Comparison of ENCODE assay signal across 20 mouse cellular contexts in genomic region chr7:74184661-74185060, GRCm38 (mm10).
DNase-seq lines count a peak whose midpoint lies in the region; ATAC-seq lines count a peak whose summit lies in the region.
"Had no signal": no experiment of that assay in that cellular context is flagged by ENCODE, and none has a peak within 500 bp of the region (broad histone marks: within the 10 kb centered on the region; RNA-seq: fewer than 3 reads in every experiment).

No protein-coding gene starts in this region.

- no peaks in the 10 kb centered on the region for H3K4me1 ChIP-seq in heart, embryonic 11.5 days (ENCODE audit: control insufficient read depth, insufficient read depth, low read length)
- H3K4me1 ChIP-seq: embryonic facial prominence, embryonic 13.5 days; embryonic facial prominence, embryonic 15.5 days; forebrain, embryonic 10.5 days; forebrain, embryonic 12.5 days had no signal

- H3K9me3 ChIP-seq in heart, embryonic 11.5 days (replicated peaks; ENCODE audit: control insufficient read depth, low read length) = no peaks in the 10 kb centered on the region
- H3K9me3 ChIP-seq: embryonic facial prominence, embryonic 13.5 days; embryonic facial prominence, embryonic 15.5 days; forebrain, embryonic 10.5 days; forebrain, embryonic 12.5 days had no signal

- H3K27ac ChIP-seq in heart, embryonic 11.5 days (ENCODE audit: low read depth, low read length) = no peak overlapping the region
- H3K27ac ChIP-seq: embryonic facial prominence, embryonic 13.5 days; embryonic facial prominence, embryonic 15.5 days; forebrain, embryonic 10.5 days; forebrain, embryonic 12.5 days had no signal

- no peak for ATAC-seq in heart, embryonic 11.5 days (replicated peaks; ENCODE audit: insufficient number of reproducible peaks, low FRiP score, low TSS enrichment)
- ATAC-seq: forebrain, embryonic 14.5 days; forebrain, embryonic 16.5 days had no signal

- no peak overlapping the region for H3K4me2 ChIP-seq in heart, embryonic 11.5 days
- H3K4me2 ChIP-seq: embryonic facial prominence, embryonic 13.5 days; embryonic facial prominence, embryonic 15.5 days; forebrain, embryonic 12.5 days had no signal

- H3K9ac ChIP-seq in heart, embryonic 11.5 days (ENCODE audit: low read depth, low read length) = no peak overlapping the region
- H3K9ac ChIP-seq: embryonic facial prominence, embryonic 13.5 days; embryonic facial prominence, embryonic 15.5 days; forebrain, embryonic 12.5 days had no signal

- no peaks in the 10 kb centered on the region for H3K36me3 ChIP-seq in heart, embryonic 11.5 days (ENCODE audit: control insufficient read depth, insufficient read depth, low read length)
- H3K36me3 ChIP-seq: embryonic facial prominence, embryonic 13.5 days; embryonic facial prominence, embryonic 15.5 days; forebrain, embryonic 10.5 days; forebrain, embryonic 12.5 days had no signal

- H3K4me3 ChIP-seq in heart, embryonic 11.5 days (ENCODE audit: low read depth, low read length) = no peak overlapping the region
- H3K4me3 ChIP-seq: embryonic facial prominence, embryonic 13.5 days; embryonic facial prominence, embryonic 15.5 days; erythroblast, embryonic 14.5 days; forebrain, embryonic 10.5 days; forebrain, embryonic 12.5 days had no signal

- peak; percentile 4 for DNase-seq in adrenal gland, adult 2 months
- DNase-seq in adrenal gland, postnatal 4 days (ENCODE audit: low spot score in 2 of 2) = no peak
- DNase-seq in heart, adult 11 months = peak; percentile 52
- DNase-seq in adrenal gland, postnatal 14 days = peak; percentile 24
- no peak for DNase-seq in layer of hippocampus, postnatal 10 days (ENCODE audit: low spot score in 2 of 2)
- DNase-seq: cerebellum, adult 11 months; cerebellum, adult 18-20 months; cerebellum, adult 8-10 months; cerebellum, adult 9-11 months; cerebellum, postnatal 14 days; cerebellum, postnatal 36 days; embryo, embryonic 11 days had no signal

- H3K27me3 ChIP-seq in heart, embryonic 11.5 days (ENCODE audit: control insufficient read depth, insufficient read depth, low read length) = no peaks in the 10 kb centered on the region
- H3K27me3 ChIP-seq: embryonic facial prominence, embryonic 13.5 days; embryonic facial prominence, embryonic 15.5 days; forebrain, embryonic 12.5 days had no signal

Comparison
In these comparisons a context has a peak if more than half of its experiments do, and no peak if none do; other contexts are left out.
1. DNase-seq: peak in adrenal gland, adult 2 months (single experiment), heart, adult 11 months (single experiment) and adrenal gland, postnatal 14 days (single experiment); none in adrenal gland, postnatal 4 days (0 of 2) and layer of hippocampus, postnatal 10 days (0 of 2).